Mouse (Mus musculus) embryo, embryonic 11.5 days (tissue): ENCODE data around the gene Spin1.
"Not testable (repeated sequence)": the region's sequence is repeated elsewhere in the genome, so short reads cannot be mapped to it uniquely, and the experiment has no call there.

Experiments used
- DNase-seq: peaks from one replicate; pipeline ENCODE4 v3.0.0-alpha.2; 2012; ENCODE audit warnings: low read depth, low spot score

The Spin1 gene

DNA sequence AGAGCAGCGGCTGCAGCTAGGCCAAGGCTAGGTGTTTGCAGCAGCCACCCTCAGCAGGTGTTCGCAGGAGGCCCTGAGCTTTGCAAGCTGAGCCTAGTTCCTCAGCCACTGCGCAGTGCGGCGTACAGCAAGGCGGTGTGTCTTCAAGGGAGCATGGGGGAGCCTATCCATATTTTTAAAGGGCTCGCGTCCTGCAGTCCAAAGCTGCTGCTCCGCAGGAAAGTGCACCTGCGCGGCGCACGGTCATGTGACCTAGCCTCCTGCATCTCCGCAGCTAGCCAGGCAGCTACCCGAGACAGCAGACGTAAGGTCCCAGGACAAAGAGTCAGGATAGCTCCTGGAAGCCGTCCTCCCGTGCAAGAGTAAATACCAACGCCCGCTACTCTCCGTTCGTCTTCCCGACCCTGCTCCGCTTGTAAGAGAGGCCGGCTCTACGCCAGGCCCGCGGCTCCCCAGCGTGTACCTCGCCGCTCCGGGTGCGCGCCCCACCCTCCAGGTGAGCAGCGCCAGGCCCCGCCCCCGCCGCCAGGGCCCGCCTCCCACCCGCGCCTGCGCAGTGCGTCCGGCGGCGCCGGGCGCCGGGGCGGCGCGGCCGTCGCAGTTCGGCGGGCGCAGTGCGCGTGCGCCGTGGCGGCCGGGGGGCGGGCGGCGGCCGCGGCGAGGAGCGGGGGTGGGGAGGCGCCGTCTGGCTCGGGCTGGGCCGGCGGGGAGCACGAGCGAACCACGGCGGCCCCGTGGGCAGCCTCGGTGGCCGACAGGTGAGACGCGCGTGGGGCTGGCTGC lies at the start of gene Spin1:
Gene Spin1, plus strand, starts transcription at position 648 of the 783 bp plus-strand sequence.
- peak; percentile 63 for DNase-seq

DNA sequence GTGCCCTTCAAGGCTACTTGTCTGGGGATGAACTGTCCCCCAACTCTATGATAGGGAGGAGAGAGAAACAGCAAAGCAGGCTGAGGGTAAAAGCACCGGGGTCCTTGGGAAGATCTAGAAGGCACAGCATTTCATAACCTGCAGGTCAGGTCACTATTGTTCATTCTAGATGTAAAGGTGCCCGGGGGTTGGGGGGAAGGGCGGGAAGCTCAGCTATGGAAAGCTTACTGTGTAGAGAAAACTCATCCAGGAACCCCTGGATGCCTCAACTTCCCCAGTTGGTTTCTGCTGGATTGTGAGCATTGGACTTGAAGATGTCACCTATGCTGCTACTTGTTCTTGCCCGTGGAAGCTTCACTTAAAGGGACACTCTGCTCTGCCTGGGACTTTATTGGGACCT lies 49.7 kb upstream of the Spin1 start:
- DNase-seq, result no peak

DNA sequence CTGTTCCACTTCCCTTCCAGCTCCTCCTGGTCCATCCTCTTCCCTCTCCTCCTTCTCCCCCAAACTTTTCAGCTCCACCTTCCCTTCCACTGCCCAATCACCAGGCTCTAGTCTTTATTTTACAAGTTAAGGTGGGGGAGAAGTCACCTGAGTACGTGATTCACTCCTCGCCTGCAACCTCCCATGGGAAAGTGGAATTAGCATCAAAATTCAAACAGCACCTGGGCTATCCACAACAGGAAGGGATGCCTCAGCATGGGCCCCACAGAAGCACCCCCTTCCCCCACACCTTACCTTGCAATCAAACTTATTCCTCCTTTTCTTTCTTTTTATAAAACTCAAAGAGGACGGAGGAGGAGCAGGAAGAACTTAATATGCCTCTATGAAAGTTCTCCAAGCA lies 48.3 kb upstream of the Spin1 start:
- DNase-seq, result no peak

DNA sequence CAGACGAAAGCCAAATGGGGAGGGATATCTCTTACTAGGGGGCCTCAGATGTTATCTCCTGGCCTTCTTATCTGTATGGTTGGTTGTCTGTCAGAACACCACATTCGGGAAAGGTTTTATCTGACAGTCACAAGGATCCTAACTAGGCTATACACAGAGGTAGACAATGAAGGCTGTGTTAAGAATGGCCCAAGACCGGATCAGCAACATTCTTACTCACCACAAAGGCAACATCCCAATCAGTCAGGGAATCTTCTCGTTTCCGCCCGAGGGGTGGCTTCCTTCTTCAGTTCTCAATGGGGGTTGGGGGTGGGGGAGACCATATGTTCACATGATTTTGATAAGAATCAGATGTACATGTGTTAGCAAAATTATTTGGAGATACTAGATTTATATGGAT lies 37.7 kb upstream of the Spin1 start:
- no peak for DNase-seq

DNA sequence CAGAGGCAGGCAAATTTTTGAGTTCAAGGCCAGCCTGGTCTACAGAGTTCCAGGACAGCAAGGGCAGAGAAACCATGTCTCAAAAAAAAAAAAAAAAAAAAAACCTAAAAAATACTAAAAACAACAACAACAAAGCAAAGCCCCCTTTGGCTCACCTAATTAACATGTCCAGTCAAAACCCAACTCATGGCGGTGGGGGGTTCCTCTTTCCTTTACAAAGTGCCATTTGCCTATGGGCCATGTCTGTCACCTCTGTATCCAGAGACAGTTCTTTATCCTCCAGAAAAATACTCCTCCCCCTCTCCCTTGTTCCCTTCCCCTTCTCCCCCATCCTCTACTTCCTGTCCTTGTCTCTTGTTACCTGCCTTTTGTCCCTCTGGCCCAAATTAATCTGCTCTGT lies 37.0 kb upstream of the Spin1 start:
- no peak for DNase-seq

DNA sequence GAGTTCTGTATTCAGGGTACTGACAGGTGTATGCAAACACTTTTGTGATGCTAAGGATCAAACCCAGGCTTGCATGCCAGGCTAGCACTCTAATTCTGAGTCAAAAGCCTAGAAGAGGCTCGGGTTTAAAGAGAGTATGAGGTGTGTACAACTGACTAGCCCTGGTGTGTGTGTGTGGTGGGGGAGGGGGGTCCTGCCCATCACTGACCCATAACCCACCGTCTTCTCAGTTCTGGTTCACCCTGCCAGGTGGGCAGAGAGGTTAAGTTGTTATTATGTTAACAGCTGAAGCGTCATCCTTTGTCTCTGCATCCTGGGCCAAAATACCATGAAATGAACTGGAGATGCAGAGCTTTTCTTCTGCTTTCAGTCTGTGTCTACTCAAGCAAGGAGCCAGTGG lies 36.3 kb upstream of the Spin1 start:
- no peak for DNase-seq

DNA sequence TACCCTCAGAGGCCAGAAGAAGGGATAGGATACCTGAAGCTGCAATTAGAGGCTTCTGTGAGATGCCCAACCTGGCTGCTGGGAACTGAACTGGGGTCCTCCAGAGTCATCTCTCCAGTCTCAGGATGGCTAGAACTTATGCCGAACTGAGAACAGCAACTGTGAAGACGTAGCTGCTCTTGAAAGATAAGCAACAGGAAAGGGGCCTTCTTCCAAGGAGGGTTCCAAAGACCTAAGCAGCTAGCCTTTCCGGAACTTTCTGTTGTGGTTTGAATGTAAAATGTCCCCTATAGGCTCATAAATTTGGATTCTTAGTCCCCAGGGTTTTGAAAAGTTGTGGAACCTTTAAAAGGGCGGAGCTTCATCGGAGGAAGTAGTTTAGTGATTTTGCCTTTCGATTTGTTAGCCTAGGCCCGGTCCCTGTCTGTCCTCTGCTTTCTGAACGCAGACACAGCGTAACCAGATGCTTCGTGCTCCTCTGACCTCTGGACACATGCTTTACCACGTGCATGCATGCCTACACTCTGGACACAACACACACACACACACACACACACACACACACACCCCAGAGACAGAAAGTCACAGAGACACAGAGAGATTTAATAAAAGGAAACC lies 29.5 kb upstream of the Spin1 start:
- no peak for DNase-seq

DNA sequence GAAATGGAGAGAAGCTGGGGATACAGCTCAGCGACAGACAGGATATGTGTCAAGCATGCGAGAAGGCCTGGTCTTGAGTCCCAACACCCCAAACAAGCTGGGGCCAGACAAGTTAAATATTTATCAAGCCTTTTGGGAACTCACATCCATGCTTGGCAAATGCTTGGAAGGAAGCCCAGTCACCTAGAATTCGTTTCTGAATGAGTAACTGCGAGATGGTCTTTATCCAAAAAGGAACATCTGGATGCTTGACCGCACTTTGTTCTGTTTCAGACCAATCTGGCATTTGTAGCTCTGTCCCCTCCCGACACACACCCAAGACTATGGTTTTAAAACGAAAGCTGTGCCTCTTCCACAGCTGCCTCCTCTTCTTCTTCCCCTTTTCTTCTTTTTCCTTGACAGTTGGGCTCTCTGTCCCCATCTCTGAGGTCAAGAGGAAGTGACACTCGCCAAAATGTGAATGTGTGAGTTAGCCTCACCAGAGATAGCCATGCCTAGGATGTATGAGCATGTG lies 28.9 kb upstream of the Spin1 start:
- no peak for DNase-seq

DNA sequence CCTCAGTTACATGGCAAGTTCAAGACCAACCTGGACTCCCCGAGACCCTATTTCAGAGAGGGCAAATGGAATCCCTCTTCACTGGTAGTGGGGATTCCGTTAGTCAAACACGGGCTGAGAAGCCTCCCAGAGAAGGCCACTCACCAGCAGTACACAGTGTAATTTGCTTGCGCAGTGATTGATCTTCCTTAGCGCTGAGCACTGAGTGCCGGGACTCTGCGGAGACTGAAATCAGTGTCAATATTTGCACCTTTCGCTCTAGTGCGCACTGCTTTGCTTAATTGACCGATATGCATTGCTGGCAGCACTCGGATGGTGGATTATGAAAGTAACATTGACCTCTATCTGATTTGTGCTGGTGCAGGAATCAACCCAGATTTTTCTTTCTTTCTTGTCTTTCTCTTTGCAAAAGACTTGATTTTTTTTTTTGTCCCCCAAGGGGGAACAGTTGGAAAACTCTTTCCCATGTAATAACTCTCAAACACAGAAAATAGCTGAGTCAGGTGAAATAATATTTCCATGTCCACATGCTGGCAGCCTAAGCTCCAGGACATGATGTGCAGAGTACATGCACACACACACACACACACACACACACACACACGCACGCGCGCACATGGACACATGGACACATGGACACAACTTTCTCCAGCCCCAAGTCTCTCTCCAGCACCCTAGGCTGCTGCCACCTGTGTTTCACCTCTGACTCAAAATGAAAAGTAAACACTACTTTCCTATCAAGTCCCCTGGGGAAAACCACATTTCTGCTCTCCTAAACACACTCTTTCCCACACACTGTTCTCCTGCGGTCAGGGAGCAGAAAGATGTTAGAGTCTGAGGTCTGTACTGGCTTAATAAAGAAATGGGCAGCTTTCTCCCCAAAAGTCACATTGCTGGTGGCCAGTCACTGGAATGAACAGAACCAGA lies 27.5 kb upstream of the Spin1 start:
- no peak for DNase-seq

DNA sequence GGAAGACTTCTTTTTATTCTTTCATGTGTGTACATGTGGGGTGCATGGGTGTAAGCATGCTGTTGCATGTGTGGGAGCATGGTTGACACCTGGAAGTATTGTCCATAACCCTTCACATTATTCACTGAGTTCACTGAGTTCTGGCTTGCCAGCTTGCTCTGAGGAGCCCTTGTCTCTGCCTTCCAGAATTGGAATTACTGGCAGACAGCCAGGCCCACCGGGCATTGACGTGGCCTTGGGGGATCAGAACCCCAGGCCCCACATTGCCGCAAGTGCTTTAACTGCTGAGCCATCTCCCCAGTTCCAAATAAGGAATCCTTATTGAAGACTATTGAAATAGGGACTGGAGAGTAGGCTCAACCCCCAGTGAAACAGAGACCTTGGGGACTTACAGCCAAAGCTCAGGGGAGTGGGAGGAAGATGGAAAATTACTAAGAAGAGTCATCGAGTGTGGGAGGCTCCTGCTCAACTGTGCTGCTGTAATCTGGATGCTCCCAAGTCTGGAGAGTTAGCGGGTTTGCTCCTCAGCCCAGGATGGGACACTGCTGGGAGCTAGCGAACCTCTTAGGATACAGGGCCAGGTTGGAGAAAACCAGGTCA lies 26.5 kb upstream of the Spin1 start:
- DNase-seq, result no peak

DNA sequence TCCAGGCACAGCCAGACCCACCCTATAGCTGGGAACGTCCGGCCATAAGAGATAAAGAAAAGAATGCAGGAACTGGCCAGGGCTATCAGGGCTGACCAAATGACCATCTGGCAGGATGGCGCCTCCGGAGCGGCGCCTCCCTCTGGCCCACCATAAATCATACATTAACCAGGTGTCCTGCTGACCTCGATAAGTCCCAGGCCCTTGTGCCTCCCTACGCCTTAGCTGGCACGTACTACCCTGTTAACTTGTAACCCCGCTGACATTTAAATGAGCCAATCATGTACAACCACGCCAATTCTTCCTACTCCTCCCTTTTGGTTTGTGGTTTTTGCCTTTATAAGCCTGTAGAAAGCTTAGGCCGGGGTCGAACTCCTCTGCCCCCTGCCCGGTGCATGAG lies 24.5 kb upstream of the Spin1 start:
- DNase-seq, result not testable (repeated sequence)

DNA sequence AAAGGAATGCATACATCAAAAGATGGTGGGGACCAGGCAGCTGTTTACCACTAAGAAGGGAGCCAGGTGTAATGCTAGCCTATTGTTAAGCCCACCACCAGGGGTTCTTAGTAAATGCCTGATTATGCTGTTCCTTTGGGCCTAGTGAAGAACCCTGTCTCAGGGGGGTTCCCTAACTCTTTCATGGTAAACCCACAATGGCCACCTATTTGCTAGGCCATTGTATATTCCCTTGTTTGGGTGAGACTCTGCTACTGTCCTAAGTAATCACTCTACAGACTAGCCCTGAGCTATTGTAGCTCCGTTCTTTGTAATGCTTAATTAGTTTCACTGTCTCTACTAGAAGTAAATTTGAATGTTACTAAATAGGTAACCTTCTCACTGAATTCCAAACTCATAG lies 22.1 kb upstream of the Spin1 start:
- DNase-seq, result not testable (repeated sequence)

DNA sequence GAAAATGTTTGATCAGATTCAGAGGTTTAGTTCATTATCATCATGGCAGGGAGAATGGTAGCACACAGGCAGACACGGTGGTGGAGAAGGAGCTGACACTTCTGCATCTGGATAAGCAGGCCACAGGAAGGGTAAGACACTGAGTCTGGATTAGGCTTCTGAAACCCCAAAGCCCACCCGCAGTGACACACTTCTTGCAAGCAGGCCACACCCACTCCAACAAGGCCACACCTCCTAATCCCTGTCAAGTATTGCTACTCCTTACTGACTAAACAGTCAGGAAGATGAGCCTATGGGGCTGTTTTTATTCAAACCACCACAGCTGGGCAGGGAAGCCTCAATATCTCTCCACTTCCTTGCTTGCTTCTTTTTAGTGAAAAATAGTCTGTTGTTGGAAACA lies 19.9 kb upstream of the Spin1 start:
- no peak for DNase-seq

DNA sequence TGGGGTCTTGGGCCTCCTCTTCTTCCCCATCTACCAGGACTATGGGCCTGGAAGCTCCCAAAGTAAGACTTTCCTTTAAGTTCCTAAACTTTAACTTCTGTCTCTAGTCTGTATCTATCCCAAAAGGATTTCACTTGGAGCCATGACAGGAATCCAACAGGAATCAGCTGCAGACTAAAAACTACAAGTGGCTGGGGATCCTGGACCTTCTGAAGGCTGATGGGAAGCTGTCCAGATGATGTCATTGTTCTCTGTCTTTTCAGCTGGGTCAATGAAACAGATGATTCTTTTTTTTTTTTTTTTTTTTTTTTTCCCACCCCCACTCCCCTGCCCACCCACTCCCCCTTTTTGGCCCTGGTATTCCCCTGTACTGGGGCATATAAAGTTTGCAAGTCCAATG lies 16.4 kb upstream of the Spin1 start:
- DNase-seq, result no peak

DNA sequence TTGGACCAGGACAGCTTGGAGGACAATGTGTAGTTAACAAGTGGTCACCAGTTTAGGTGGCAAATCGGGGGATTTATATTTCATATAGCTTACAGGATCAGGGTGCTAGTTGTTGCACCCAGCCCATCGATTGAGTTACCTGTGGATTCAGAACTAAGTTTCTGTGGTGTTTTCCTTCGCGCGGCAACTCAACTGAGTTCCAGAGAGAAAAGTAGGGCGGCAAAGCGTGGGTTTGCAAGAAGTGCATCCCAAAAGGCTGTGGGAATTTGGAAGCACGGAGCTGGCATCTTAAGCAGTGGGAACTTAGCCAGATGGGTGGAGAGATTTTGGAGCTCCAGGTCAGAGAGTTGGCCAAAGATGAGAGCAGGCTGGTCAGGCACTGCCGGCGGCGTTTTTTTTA lies 14.7 kb upstream of the Spin1 start:
- DNase-seq, result no peak

DNA sequence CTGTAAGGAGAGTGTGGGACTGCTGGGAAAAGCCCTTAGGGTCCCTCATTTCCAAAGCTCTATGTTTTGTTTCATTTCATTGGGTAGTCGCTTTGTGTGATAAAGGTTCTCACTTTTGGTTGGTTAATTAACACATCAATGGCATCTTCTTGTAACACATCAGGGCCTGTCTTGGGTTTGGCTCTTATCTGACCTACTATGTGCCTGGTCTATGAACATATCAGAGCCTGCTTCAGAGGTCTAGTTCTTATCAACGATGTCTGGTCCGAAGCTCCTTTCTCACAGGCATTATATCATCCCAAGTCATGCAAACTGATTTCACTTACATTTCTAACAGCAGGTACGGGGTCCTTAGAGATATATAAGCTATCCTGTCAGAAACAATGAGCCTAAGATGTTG lies 13.4 kb upstream of the Spin1 start:
- DNase-seq, result no peak

DNA sequence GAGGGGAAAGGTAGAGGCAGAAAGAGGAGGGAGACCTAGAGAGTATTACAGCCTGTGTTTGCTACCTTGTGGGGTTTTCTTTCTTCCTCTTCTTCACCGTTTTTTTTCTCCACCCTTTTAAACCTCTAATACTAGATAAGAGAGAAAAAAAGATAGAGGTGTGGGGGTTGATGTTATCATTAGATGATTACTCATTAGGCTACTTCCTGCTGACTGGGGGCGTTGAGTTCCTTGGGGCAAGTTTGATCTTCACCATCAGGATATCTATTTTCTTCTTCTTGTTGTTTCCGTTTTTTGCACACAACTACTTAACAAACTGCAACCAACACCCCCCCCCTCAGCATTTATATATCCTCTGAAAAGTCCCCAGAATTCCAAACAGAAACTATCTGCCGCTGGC lies 12.5 kb upstream of the Spin1 start:
- DNase-seq, result no peak

DNA sequence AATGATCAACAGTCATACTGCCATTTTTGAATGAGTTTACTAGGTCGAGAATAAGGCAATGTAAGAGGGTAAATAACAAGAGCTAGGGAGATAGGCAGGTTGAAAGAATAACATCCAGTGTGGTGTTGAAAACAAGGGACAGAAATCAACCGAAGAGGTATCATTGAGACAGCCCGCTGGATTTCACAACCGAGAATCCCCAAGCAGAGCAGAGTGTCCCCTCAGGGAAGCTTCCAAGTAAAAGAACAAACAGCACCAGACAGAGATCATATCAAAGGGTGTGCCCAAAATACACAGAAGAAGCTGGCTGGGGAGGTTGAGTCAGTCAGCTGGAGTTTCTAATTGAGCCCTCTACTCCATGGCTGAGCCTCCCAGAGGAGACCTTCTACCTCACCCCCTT lies 11.6 kb upstream of the Spin1 start:
- no peak for DNase-seq

DNA sequence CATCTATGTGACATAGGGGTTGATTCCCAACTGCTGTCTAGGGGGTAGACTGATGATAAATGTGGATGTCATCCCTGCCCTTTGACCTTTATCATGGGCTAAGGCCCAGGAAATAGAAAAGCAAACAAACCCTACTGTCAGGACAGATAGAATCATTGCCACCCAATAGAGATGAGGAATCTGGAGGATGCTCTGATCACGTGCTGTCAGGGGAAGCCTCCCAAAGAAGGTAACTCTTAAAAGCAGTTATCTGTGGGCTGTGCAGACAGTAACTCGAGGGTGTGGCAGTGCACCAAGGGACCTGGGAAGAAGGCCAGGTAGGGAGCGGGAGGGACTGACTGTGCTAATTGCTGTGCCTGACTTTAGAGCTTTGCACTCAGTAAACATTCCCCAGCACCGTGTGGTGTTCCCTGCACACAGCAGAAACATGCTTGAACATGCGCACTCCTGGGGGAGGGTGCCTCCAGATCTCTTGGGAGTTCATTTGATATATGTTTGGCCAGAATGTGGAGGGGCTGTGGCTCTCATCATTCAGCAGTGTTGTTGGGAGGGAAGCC lies 10.5 kb upstream of the Spin1 start:
- DNase-seq, result no peak

DNA sequence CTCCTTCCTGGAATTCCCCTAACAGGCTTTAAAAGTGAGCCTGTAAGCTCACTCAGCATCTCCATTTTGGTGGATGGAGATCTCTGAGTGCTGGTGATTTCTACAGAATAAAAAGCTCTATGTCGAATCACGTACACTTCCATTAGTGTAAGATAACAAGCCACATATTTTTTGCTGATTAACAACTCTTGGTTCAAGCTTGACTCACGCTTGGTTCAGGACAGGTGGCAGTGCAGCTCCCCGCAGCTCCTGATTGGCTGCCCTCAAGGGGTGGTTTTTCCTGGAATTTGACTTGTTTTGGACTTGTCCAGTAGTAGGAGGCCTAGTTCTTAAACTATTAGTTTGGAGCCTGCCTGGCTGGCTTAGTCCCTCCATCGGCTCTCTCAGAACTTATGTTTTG lies 7.2 kb upstream of the Spin1 start:
- DNase-seq, result no peak
